Mouse (Mus musculus) megakaryocyte-erythroid progenitor cell, adult 5-6 weeks (primary cell): ENCODE measurements around the gene Foxo4. TPM values are rescaled to one million over a fixed set of nuclear protein-coding genes. Genes with fewer than 3 reads are reported as not detected.

Experiments used
- ATAC-seq: replicated peaks from 2 replicates; pipeline ENCODE4 v1.8.0; 2016; ENCODE audit warnings: mild to moderate bottlenecking, inconsistent platforms; ENCODE audit not compliant: severe bottlenecking, poor library complexity, low FRiP score, low TSS enrichment
- total RNA-seq, 2 experiments: library from RNA; stranded (forward) in 1 of 2; stranded (reverse) in 1 of 2; fragments of 200-1000, 215-1000 nt in 1 of 2; fragments of >200 nt in 1 of 2; fragmentation: Nextera tagmentation in 1 of 2; gene quantifications; 2 replicates each; pipeline ENCODE4 v1.2.3; 2014 to 2017

The Foxo4 gene
- total RNA-seq, 2 experiments from 2014 or later, result 9.8 to 11.2 TPM

DNA sequence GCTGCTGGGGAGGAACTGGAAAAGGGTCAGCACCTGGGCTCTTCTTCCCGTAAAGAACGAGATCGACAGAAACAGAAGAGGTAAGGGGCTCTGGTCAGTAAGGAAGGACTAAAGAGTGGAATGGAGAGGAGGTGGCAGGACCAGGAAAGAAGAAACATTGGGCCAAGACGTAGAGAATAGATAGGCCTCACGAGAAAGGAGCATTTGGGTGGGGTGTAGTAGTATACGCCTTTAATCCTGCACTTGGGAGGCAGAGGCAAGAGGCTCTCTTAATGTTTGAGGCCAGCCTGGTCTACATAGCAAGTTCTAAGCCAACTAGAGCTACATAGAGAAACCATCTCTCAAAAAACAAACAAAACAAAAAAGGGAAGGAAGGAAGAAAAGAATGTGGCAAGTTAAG is 34.1 kb downstream of the Foxo4 start:
- no peak for ATAC-seq

DNA sequence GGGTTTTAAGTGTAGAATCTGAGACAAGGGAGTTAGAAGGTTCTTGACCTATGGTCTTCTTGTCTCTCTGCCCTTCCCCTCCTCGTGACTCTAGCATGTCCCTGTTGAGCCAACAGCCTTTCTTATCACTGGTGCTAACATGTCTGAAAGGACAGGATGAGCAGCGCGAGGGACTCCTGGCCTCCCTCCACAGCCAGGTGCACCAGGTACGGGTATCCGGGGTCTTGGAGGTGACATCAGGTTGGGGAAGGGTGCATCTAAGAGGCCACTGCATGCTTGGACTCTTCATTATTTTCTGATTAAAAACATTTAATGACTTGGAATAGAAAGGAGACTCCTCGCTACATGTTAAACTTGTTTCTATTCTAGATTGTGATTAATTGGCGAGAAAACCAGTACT is 34.7 kb downstream of the Foxo4 start:
- ATAC-seq, result no peak

DNA sequence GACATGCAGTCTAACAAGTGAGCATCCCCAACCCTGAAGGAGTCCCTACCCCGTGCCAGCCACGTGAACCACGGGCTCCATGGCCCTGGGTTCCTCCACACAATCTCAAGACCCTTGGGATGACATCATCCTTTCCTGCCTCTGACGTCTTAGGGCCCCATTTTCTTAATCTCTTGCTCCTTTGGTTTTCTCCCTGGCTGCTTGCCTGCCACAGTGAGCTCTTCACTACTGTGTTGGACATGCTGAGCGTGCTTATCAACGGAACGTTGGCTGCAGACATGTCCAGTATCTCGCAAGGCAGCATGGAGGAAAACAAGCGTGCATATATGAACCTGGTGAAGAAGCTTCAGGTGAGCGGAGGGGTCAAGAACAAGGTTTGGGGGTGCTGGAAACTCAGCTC is 35.8 kb downstream of the Foxo4 start:
- peak; percentile 76 for ATAC-seq

DNA sequence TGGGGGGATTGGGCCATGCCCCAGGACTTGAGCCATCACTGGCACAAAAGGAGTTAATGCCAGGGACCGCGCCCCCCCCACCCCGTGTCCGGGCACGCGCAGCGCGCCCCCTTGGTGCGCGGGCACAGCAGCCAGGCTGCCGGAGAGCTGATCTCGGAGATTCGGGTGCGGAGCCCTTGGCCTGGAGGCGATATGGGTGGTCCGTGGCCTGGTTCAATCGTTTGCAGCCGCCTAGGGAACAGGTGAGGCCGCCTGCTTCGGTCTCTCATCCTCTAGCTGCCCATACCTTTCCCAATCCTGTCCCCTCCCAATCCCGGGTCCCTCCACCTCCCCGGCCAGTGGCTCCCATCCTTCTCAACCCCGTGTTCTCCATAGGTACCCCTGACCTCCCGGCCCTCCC is 44.7 kb downstream of the Foxo4 start, which contains the start of gene Nlgn3:
Gene Nlgn3, plus strand, starts transcription at position 114 of the 400 bp plus-strand sequence.
- ATAC-seq, result peak; percentile 35; the same call in 1 of the 2 replicates

DNA sequence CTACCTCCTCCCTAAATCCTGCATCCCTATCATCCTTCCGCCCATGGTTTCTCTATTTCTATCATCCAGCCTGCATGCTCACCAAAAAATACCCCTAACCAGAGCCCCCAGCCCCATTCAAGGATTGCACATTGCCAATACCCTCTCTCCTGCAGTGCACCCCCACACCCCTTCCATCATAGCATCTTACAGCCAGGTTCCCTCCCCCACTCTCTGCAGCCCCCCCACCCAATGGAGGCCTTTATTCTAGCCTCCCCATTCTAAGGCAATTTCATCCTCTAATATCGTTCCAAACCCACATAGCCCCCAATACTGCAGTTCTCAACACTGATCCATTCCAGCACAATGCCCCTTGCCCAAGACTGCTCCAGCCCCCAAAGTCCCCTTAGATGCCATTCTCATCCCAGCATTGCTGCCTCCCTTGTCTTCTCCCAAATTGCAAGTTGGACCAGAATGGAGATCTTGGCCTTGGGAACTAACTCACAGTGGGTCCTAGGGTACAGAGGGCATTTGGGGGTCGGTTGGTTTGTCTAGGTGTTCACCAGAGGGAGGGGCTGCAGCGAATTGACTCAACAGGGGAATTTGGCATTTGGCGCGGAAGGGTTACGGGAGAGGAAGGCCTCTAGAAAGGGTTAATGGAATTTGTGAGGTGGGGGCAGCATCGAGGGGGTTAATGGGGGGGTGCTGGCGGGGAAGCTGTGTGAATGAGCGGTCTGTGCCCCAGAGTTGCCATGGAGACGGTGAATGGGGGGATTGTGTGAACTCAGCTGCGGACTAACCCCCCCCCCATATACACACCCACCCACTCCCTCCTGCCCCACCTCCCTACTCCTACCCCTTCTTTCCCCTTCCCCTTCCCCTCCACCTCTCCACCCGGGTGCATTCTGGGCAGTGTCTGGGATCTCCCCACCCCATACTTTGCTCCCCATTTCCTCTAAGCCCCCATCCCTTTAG is 45.4 kb downstream of the Foxo4 start:
- no peak for ATAC-seq

DNA sequence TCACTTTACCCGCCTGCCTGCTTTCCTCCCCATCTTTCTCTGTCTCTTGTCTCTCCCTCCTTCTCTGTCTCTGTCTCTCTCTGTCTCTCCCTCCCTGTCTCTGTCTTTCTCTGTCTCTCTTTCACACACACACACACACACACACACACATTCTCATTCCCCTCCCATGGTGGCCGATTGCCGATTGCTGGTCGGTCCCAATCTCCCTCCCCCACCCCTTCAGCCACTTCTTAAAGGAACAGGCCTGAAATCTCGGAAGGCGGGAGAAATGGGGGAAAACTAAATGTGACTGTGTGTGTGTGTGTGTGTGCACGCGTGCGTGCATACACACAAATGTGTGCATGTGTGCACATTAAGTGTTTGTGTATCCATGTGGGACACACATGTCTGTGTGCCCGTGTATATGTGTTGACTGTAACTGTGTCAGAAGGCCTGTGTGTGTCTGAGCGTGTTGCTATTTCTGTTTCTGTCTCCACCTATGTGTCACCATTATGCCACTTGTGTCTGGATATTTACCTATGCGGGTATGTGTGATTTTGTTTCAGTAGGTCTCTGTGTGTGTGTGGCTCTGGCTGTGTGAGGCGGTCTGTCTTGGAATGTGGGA is 46.2 kb downstream of the Foxo4 start:
- no peak for ATAC-seq

DNA sequence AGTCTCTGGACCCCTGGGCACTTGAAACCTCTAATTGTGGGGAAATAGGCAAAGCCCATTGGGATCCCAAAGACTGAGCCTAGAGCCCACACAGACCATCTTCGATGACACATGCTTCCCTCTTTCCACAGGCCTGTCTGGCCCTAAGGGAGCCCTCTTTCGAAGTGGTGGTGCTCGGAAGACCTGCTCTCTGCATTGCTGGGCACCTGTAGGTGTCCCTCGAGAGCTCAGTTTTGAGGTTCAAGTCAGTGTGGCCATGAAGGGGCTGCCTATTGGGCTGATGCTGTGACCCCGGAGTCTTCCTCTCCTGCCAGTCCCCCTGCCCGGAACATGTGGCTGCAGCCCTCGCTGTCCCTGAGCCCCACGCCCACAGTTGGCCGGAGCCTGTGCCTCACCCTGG is 47.3 kb downstream of the Foxo4 start:
- no peak for ATAC-seq

DNA sequence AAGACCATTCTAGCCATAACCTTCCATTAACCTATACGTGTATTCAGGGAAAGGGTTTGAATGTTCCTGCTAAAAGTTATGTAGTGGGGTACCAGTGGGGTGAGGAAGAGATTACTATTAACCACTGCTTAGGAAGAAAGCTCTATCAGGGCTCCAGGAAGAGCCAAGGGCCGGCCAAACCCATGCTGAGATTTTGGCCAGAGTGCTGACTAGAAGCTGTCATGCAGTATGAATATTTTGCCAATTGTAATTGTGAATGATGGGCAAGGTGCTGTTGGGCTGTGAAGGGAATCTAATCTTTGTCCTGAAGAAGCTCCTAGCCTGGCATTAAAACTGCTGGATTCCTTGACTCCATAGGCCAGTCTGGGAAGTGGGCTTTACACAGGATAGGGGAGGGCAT is 50.3 kb downstream of the Foxo4 start:
- no peak for ATAC-seq

DNA sequence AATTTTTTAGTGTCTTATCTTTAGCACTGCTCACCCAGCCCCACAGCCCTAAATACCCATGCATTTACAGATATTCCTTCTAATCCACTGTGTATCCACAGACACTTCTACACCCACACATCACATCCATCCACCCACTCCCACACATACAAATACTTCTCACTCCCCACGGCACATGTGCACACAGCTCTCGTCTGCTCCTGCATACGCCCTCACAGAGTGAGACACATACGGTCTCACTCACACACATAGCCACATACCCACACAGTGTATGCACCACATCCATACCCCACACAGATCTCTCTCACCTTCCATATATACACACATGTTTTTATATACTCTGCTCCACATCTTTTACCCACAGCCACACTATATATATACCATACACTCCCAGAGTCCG is 55.0 kb downstream of the Foxo4 start:
- no peak for ATAC-seq

Other genes starting within 250 kb of the Foxo4 start
- not detected in 2 replicates for gene Tex11, start 194.9 kb upstream of the Foxo4 start, total RNA-seq (2014; fragmentation: Nextera tagmentation)
- not detected in 2 replicates for gene Tex11, start 194.9 kb upstream of the Foxo4 start, total RNA-seq (2017)
- 2.0 TPM in 1 of 2 replicates, not detected in the other for gene Slc7a3, start 168.5 kb upstream of the Foxo4 start, total RNA-seq (2014; fragmentation: Nextera tagmentation)
- 0.34 TPM in 1 of 2 replicates, not detected in the other for gene Slc7a3, start 168.5 kb upstream of the Foxo4 start, total RNA-seq (2017)
- 29.7 and 36.6 TPM in 2 replicates for gene Snx12, start 32.0 kb upstream of the Foxo4 start, total RNA-seq (2014; fragmentation: Nextera tagmentation)
- 34.0 and 38.6 TPM in 2 replicates for gene Snx12, start 32.0 kb upstream of the Foxo4 start, total RNA-seq (2017)
- gene Gm614, start 9.5 kb downstream of the Foxo4 start, total RNA-seq (2014; fragmentation: Nextera tagmentation), result 1.3 TPM in 1 of 2 replicates, not detected in the other
- 2.4 TPM in 1 of 2 replicates, not detected in the other for gene Gm614, start 9.5 kb downstream of the Foxo4 start, total RNA-seq (2017)
- gene Il2rg, start 13.7 kb downstream of the Foxo4 start, total RNA-seq (2014; fragmentation: Nextera tagmentation), result 24.2 and 39.3 TPM in 2 replicates
- 18.4 and 41.4 TPM in 2 replicates for gene Il2rg, start 13.7 kb downstream of the Foxo4 start, total RNA-seq (2017)
- not detected in 2 replicates for gene Gm20489, start 14.5 kb downstream of the Foxo4 start, total RNA-seq (2014; fragmentation: Nextera tagmentation)
- not detected in 2 replicates for gene Gm20489, start 14.5 kb downstream of the Foxo4 start, total RNA-seq (2017)
- gene Med12, start 19.5 kb downstream of the Foxo4 start, total RNA-seq (2014; fragmentation: Nextera tagmentation), result 71.6 and 80.7 TPM in 2 replicates
- gene Med12, start 19.5 kb downstream of the Foxo4 start, total RNA-seq (2017), result 33.1 and 34.7 TPM in 2 replicates
- 0.07 TPM in 1 of 2 replicates, not detected in the other for gene Nlgn3, start 44.6 kb downstream of the Foxo4 start, total RNA-seq (2014; fragmentation: Nextera tagmentation)
- gene Nlgn3, start 44.6 kb downstream of the Foxo4 start, total RNA-seq (2017), result not detected in 2 replicates
- not detected in 2 replicates for gene Gjb1, start 121.8 kb downstream of the Foxo4 start, total RNA-seq (2014; fragmentation: Nextera tagmentation)
- gene Gjb1, start 121.8 kb downstream of the Foxo4 start, total RNA-seq (2017), result not detected in 2 replicates
- gene Zmym3, start 166.3 kb downstream of the Foxo4 start, total RNA-seq (2014; fragmentation: Nextera tagmentation), result 46.3 and 84.1 TPM in 2 replicates
- gene Zmym3, start 166.3 kb downstream of the Foxo4 start, total RNA-seq (2017), result 28.7 and 52.7 TPM in 2 replicates
- gene Nono, start 174.8 kb downstream of the Foxo4 start, total RNA-seq (2014; fragmentation: Nextera tagmentation), result 264 and 296 TPM in 2 replicates
- 572 and 583 TPM in 2 replicates for gene Nono, start 174.8 kb downstream of the Foxo4 start, total RNA-seq (2017)
- 5.2 and 7.8 TPM in 2 replicates for gene Itgb1bp2, start 194.6 kb downstream of the Foxo4 start, total RNA-seq (2014; fragmentation: Nextera tagmentation)
- gene Itgb1bp2, start 194.6 kb downstream of the Foxo4 start, total RNA-seq (2017), result not detected in 2 replicates